Mouse (Mus musculus): ENCODE results near the gene Ccnd1.

The Ccnd1 gene

DNA sequence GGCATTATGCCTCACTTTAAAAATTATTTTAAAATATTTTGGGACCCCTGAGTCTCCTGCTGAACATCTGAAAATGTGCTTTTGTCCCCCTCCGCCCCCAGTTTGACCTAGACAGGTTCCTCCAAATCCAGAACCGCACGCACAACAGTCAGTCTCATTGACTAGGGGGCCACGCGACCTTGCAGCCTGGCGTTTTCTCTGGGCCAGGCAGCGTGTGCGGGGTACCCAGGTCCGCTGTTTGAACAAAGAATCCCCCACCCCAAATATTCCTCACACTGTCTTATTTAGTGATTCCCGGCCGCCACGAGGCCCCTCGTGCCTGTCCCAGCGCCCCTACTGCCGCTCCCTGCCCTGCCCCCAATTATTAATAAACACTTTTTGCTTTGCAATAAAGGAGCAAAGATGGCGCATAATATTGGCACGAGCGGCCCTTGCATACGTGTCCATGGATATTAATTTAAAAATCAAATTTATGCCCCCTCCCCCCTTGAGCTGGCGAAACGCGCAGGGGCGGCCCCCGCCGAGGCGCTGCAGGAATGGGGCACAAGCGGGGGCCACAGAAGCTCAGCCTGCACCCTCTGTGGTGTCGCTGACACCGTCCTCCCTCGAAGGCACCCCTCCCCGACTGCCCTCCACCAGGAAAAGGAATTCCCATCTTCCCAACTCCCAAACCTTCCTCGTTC lies 923 bp downstream of the Ccnd1 start:
- no peak for DNase-seq (ENCODE audit: low spot score)

GRCm38 (mm10) chr7:144937899-144938517 lies 1.7 kb downstream of the Ccnd1 start:
- no peak for DNase-seq (ENCODE audit: low spot score)

DNA sequence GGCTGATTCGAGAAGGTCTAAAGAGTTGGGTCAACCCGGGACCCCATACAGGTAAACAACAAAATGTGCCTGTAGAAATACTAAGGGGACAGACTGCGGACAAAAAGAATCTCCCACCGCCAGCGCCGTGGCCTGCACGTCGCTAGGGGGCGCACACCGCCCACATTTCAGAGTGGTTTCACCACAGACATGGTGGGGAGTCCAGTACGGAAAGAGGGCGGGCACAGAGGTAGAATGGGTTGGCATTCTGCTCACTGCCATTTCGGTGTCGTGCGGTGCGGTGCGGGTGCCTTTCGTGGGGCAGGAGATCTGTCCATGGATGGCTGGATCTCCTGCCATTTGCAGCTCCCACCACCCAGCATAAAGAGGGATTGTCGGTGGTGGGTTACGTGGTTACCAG lies 2.2 kb downstream of the Ccnd1 start:
- peak; percentile 77 for DNase-seq (ENCODE audit: low spot score)

DNA sequence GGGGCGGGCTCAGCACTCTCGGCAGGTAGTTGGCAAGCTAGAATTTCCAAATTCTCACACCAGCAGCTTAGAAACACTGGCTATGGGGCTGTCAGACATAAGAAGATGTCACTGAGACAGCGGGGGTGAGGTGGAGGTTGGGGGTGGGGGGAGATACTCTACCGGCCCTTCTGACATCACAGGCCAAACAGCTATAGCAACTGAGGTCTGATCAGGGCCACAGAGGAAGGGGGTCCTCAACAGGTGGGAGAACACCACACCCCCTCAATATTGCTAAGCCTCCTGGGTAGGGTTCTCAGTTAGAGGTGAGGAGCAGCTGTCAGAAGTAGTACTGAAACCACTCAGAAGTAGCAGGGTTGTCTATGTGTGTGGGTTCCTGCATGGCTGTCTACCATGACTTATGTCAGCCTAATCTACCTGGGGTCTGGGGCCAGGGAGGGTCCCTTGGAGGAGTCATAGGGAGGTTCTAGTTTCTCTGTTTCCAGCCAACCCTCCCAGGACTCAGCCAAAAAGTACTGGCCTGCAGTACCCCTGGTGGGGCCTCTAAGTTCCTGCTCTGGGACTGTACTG lies 3.3 kb downstream of the Ccnd1 start:
- DNase-seq (ENCODE audit: low spot score) = no peak

GRCm38 (mm10) chr7:144935563-144935962 lies 4.2 kb downstream of the Ccnd1 start:
- DNase-seq (ENCODE audit: low spot score) = no peak

GRCm38 (mm10) chr7:144934901-144935300 lies 4.8 kb downstream of the Ccnd1 start:
- no peak for DNase-seq (ENCODE audit: low spot score)

DNA sequence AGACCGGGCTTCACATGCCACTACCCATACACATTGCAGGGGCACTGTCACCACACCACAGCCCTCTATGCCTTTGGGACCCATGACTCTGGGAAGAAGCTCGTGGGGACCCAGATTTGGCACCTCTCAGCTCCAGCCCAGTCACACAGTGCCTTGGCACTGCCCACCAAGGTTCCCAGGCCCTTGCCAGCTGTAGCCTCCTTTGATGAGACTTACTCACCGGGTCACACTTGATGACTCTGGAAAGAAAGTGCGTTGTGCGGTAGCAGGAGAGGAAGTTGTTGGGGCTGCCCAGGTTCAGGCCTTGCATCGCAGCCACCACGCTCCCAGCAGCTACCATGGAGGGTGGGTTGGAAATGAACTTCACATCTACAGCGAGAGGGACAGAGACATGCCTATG lies 5.9 kb downstream of the Ccnd1 start:
- DNase-seq (ENCODE audit: low spot score) = no peak

DNA sequence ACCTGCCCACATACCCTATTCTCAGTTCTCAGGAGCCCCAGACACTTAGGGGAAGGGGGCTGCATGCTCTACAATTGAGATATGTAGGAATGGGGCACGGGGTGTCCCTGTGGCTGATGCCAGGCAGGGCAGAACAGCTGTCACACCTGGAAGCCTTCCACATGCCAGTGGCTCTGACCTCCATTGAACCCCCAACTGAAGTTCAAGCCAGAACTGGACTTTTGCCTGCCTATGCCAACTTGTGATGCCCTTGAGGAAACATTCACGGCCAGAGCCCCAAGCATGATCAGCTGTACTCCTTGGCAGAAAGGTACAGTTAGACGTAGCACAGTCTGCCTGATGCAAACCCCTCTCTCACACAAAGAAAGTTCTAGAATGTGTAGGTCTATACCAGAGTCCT lies 6.4 kb downstream of the Ccnd1 start:
- DNase-seq (ENCODE audit: low spot score) = no peak

DNA sequence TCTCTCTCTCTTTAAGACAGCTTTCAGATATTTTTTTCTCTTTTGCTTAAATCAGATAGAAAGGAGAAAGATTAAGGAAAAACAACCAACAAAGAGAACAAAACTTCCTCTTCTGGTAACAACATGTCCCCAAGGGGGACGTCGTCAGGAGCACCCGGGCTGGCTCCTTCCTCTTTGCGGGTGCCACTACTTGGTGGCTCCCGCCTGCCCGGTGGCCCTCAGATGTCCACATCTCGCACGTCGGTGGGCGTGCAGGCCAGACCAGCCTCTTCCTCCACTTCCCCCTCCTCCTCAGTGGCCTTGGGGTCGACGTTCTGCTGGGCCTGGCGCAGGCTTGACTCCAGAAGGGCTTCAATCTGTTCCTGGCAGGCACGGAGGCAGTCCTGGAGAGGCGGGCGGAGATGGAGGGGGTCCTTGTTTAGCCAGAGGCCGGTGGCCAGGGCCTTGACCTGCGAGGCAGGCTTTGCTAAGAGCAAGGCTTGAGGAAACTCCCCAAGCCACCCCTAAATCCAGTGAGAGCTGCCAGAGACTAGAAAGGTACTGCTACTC lies 7.3 kb downstream of the Ccnd1 start:
- no peak for DNase-seq (ENCODE audit: low spot score)

GRCm38 (mm10) chr7:144931778-144932177 lies 7.9 kb downstream of the Ccnd1 start:
- peak; percentile 36 for DNase-seq (ENCODE audit: low spot score)

DNA sequence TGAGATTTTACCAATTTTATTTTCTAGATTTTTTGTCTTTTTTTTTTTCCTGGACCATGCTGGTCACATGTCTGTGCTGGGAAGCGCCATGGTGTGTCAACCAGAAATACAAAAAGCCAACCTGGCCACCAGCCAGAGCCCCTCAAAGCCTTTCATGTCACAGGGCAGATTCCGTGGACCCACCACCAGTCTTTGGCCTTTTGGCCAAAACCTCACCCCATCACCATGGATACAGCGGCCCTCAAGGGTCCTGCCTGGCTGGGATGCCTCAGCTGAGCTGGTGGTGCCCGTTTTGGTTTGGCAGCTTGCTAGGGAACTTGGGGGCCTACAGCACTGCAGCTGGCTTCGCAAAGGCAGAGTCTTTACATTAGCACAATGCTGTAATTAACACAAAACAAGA lies 9.8 kb downstream of the Ccnd1 start:
- no peak for DNase-seq (ENCODE audit: low spot score)

DNA sequence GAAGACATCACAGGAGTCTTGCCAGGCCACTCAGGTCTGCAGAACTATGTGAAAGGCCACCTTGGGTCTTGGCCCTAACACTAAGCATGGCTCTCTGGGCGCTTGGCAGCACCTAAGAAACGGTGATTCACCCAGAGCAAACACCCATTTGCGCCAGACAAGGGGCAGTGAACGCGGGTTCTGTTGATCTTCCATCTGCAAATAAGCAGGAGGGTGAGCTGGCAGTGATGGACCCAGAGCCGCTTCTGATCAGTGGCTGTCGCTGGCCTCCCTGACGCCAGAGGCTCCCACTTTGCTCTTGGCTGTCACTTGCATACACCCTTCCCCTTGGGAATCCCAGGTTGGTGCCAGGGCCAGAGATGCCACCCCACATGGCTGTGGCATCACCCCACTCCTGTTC lies 10.2 kb downstream of the Ccnd1 start:
- no peak for DNase-seq (ENCODE audit: low spot score)

GRCm38 (mm10) chr7:144928889-144929210 lies 10.9 kb downstream of the Ccnd1 start:
- DNase-seq (ENCODE audit: low spot score) = no peak

- no peak for DNase-seq (ENCODE audit: low spot score)
Observed at GRCm38 (mm10) chr7:144928009-144928888, 11.5 kb downstream of the Ccnd1 start.

- DNase-seq (ENCODE audit: low spot score) = no peak
Observed at GRCm38 (mm10) chr7:144927591-144927990, 12.1 kb downstream of the Ccnd1 start.

- no peak for DNase-seq (ENCODE audit: low spot score)
Observed at GRCm38 (mm10) chr7:144918823-144919222, 20.9 kb downstream of the Ccnd1 start.

DNA sequence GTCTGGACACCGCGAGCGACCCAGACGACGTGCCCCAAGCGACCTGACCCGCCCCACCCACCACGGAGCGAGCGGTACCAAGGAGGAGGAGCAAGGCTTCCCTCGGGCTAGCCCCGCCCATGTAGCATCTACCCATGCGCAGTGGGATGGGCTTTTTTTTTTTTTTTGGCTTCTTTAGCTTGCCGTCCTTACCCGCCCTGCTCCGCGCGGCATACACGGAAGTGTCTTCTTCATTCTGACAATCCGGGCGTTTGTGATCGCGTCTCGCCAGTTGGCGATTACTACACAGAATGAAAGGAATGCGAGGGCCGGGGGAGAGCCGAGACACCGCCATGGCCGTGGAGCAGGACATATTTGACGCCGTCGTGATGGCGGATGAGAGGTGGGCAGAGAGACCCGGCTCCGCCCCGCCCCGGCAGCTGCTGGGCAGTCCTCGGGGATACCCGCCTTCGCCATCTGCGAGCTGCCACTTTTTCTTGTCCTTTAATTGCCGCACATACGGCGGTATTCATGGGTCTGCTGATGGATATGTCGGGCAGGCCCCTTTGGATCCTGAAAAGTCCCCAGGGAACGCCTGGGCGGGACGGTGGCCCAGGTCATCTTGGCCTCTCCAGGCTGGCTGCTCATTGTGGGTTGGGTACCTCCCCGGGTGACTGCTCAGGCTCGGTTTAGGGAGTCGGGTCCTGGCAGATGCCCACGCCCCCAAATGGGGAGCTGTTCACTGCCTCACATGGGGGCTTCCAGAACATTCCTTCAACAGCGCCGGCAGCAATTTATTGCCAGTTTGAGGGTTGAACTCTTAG lies 24.6 kb downstream of the Ccnd1 start, which contains the start of gene LTO1:
Gene LTO1 (plus strand): TSS at position 153 of the 803 bp plus-strand sequence.
- DNase-seq (ENCODE audit: low spot score) = peak; percentile 89

GRCm38 (mm10) chr7:144914296-144914947 lies 25.3 kb downstream of the Ccnd1 start:
- peak; percentile 34 for DNase-seq (ENCODE audit: low spot score)

GRCm38 (mm10) chr7:144912897-144913296 lies 26.8 kb downstream of the Ccnd1 start:
- no peak for DNase-seq (ENCODE audit: low spot score)

- DNase-seq (ENCODE audit: low spot score) = no peak
Observed at GRCm38 (mm10) chr7:144911121-144911520, 28.6 kb downstream of the Ccnd1 start.

DNA sequence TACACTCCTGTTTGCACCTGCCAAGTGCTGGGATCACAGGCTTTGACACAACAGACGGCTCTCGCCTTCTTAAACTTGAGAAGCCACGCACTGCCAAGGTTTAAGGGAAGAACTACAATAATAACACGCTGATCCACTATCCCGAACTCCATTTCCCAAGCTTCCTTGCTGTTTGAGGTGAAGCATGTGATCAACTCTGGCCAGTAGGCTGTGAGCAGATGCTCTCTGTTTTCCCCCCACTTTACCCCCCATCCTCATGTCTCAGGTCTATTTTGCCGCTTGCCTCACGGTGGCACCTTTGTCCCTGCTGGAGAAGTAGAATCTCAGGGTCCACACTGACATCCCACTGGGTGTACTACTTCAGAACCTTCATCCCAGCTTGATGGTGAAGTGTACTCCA lies 31.0 kb downstream of the Ccnd1 start:
- DNase-seq (ENCODE audit: low spot score) = no peak

Data from T-cell, adult 2 months (primary cell).